Mouse (Mus musculus) testis, adult 2 months (tissue): ENCODE data around the gene Trpv2.

Experiments used
- CTCF ChIP-seq: fragments of 200-500 bp; IDR thresholded peaks from 2 replicates; pipeline ENCODE4 v1.5.1; 2012; ENCODE audit warnings: low read depth, mild to moderate bottlenecking, inconsistent platforms, low read length, moderate library complexity; ENCODE audit not compliant: control insufficient read depth, insufficient read depth, insufficient replicate concordance
- POLR2A ChIP-seq: fragments of 200-500 bp; IDR thresholded peaks from 2 replicates; pipeline ENCODE4 v1.6.1; 2012; ENCODE audit warnings: low read depth, mild to moderate bottlenecking, inconsistent platforms, low read length, moderate library complexity; ENCODE audit not compliant: control insufficient read depth

GRCm38 (mm10) chr11:62614876-62615410, 40.7 kb downstream of the Trpv2 start:
- TF ChIP-seq CTCF (no peak), POLR2A (no peak)
